Comparison of ENCODE assay signal across 9 mouse cellular contexts in the genomic region with DNA sequence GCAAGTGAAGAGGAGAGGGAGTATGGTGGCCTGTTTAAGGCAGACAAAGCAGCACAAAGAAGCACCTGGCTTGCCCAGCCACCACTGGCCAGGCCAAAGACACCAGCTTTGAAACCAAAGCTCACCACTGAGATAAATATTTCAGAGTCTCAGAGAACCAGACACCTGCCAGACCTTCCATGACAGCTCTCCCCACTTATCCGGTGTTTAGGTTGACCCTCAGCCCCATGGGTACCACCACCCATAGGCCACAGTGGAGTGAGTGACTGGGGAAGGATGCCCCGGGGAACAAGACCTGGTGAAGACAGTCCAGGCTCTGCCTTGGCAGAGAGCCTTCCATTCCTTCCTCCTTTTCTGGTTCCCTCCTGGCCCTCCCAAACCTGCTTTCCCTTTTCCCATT. TPM values are rescaled to one million over a fixed set of nuclear protein-coding genes. Genes with fewer than 3 reads are reported as not detected.
DNase-seq lines count a peak whose midpoint lies in the region; ATAC-seq and TF ChIP-seq lines count a peak whose summit lies in the region.
"Had no signal": no experiment of that assay in that cellular context is flagged by ENCODE, and none has a peak within 500 bp of the region (broad histone marks: within the 10 kb centered on the region; RNA-seq: fewer than 3 reads in every experiment).

No protein-coding gene starts in this region.

- H3K36me3 ChIP-seq in kidney, adult 2 months (ENCODE audit: control insufficient read depth, insufficient read depth, low read length), result no peaks in the 10 kb centered on the region
- H3K36me3 ChIP-seq in G1E (replicated peaks), result peaks cover 44% of the 10 kb centered on the region
- no peaks in the 10 kb centered on the region for H3K36me3 ChIP-seq in limb, embryonic 14.5 days (ENCODE audit: control insufficient read depth, insufficient read depth, low read length)
- H3K36me3 ChIP-seq in forebrain, postnatal 0 days (ENCODE audit: insufficient read depth), result no peaks in the 10 kb centered on the region

- no peak for DNase-seq in kidney, adult 2 months
- no peak for DNase-seq in kidney, adult 11 months
- DNase-seq in A20 (ENCODE audit: low read depth, low spot score) (peak; percentile 21), G1E (ENCODE audit: low spot score) (no peak)
- DNase-seq in limb, embryonic 14.5 days (ENCODE audit: low spot score), result no peak
- no peak for DNase-seq in thymus, postnatal 36 days
- DNase-seq in frontal cortex, postnatal 25 days (ENCODE audit: low spot score in 2 of 2), result no peak
- no peak for DNase-seq in forebrain, postnatal 0 days

- no peak for TF ChIP-seq CTCF in kidney, adult 2 months (conservative IDR thresholded peaks at IDR 0.05; ENCODE audit: insufficient read depth, insufficient read length, low read depth, low read length)
- TF ChIP-seq CTCF in G1E (IDR thresholded peaks at IDR 0.05; ENCODE audit: low read depth, low read length), result no peak
- no peak for TF ChIP-seq CTCF in forebrain, postnatal 0 days (IDR thresholded peaks at IDR 0.05; ENCODE audit: low read depth)

- WGBS in kidney, adult 2 months, result 66% methylated on average over 2 of the region's 2 CpGs
- WGBS in limb, embryonic 14.5 days, result 84% methylated on average over 2 of the region's 2 CpGs
- WGBS in forebrain, postnatal 0 days, result 81% methylated on average over 2 of the region's 2 CpGs

- H3K9me3 ChIP-seq in G1E (replicated peaks), result no peaks in the 10 kb centered on the region
- H3K9me3 ChIP-seq in limb, embryonic 14.5 days (ENCODE audit: control insufficient read depth, low read length), result no peaks in the 10 kb centered on the region
- H3K9me3 ChIP-seq in forebrain, postnatal 0 days (ENCODE audit: low read length), result no peaks in the 10 kb centered on the region

- no peak for TF ChIP-seq POLR2A in kidney, adult 2 months (IDR thresholded peaks at IDR 0.05; ENCODE audit: low read depth, low read length)
- TF ChIP-seq POLR2A in limb, embryonic 14.5 days (IDR thresholded peaks at IDR 0.05; ENCODE audit: borderline replicate concordance, extremely low read depth, insufficient read depth, insufficient read length), result no peak

- no peak overlapping the region for H3K9ac ChIP-seq in limb, embryonic 14.5 days (ENCODE audit: low read depth, low read length, severe bottlenecking)
- H3K9ac ChIP-seq in forebrain, postnatal 0 days, result no peak overlapping the region

- H3K27ac ChIP-seq in kidney, adult 2 months (ENCODE audit: insufficient read depth, low read depth, low read length), result 0 out of 2 replicates have a peak overlapping the region, but pooled peaks have one; percentile 33
- 0 out of 2 replicates have a peak overlapping the region, but pooled peaks have one; percentile 13 for H3K27ac ChIP-seq in limb, embryonic 14.5 days (replicated peaks; ENCODE audit: low read depth, low read length)
- H3K27ac ChIP-seq in forebrain, postnatal 0 days (ENCODE audit: low read depth, low read length), result no peak overlapping the region

- H3K4me3 ChIP-seq in kidney, adult 2 months (ENCODE audit: insufficient read depth, low read depth, low read length), result peak overlapping the region; percentile 98; the same call in 1 of the 2 replicates
- peak overlapping the region; percentile 44; the same call in 1 of the 2 replicates for H3K4me3 ChIP-seq in G1E (ENCODE audit: low read depth, low read length)
- peak overlapping the region; percentile 74 for H3K4me3 ChIP-seq in limb, embryonic 14.5 days (replicated peaks; ENCODE audit: low read length)
- no peak overlapping the region for H3K4me3 ChIP-seq in forebrain, postnatal 0 days (ENCODE audit: low read depth, low read length)

- H3K27me3 ChIP-seq in kidney, adult 2 months (replicated peaks; ENCODE audit: control insufficient read depth, insufficient read depth, low read length), result no peaks in the 10 kb centered on the region
- peaks cover 3% of the 10 kb centered on the region; the same call in 1 of the 2 replicates for H3K27me3 ChIP-seq in G1E (ENCODE audit: insufficient read depth, low read length)
- no peaks in the 10 kb centered on the region for H3K27me3 ChIP-seq in limb, embryonic 14.5 days (ENCODE audit: control insufficient read depth, insufficient read depth, low read length)
- H3K27me3 ChIP-seq in forebrain, postnatal 0 days (ENCODE audit: insufficient read depth, low read length), result peaks cover 5% of the 10 kb centered on the region; the same call in 1 of the 2 replicates

- H3K4me1 ChIP-seq in kidney, adult 2 months (ENCODE audit: control insufficient read depth, insufficient read depth, low read length), result peaks cover 17% of the 10 kb centered on the region
- peaks cover 51% of the 10 kb centered on the region for H3K4me1 ChIP-seq in G1E (ENCODE audit: insufficient read depth, low read depth, low read length)
- peaks cover 6% of the 10 kb centered on the region for H3K4me1 ChIP-seq in limb, embryonic 14.5 days (ENCODE audit: control insufficient read depth, insufficient read depth, low read length)
- H3K4me1 ChIP-seq in forebrain, postnatal 0 days (ENCODE audit: insufficient read depth), result peaks cover 4% of the 10 kb centered on the region; the same call in 1 of the 2 replicates

- ATAC-seq in G1E (ENCODE audit: extremely low read depth, insufficient number of reproducible peaks, low FRiP score, poor library complexity, severe bottlenecking), result no peak
- no peak for ATAC-seq in limb, embryonic 14.5 days (ENCODE audit: low FRiP score, low read depth)
- ATAC-seq in forebrain, postnatal 0 days, result no peak

- H3K4me2 ChIP-seq in limb, embryonic 14.5 days (replicated peaks; ENCODE audit: low read depth, low read length, severe bottlenecking), result peak overlapping the region; percentile 73
- H3K4me2 ChIP-seq in forebrain, postnatal 0 days (ENCODE audit: low read depth), result no peak overlapping the region

RNA-seq across cellular contexts. Expression of a gene that starts 2.6 kb away (rescaled TPM):
- polyA plus RNA-seq in kidney, adult 2 months (2012; rRNA removed), result 74.1 and 103 TPM in 2 replicates
- 18.7 and 19.8 TPM in 2 replicates for total RNA-seq in G1E (2014; fragmentation: Nextera tagmentation)
- 19.7 and 26.0 TPM in 2 replicates for total RNA-seq in G1E (2017)
- polyA plus RNA-seq in G1E (2012), result 110 and 115 TPM in 2 replicates
- polyA plus RNA-seq in limb, embryonic 14.5 days (2012; rRNA removed), result 48.0 and 102 TPM in 2 replicates
- polyA plus RNA-seq in limb, embryonic 14.5 days (2014; fragmentation: Nextera tagmentation; extraction: Ambion mirVana), result 37.7 and 41.7 TPM in 2 replicates
- total RNA-seq in forebrain, postnatal 0 days (2014; rRNA removed), result 5.8 and 7.9 TPM in 2 replicates
- polyA plus RNA-seq in forebrain, postnatal 0 days (2015; fragmentation: Nextera tagmentation; extraction: Ambion mirVana), result 6.1 and 7.9 TPM in 2 replicates

RNA-seq across cellular contexts. Expression of a gene that starts 18.1 kb away (rescaled TPM):
- polyA plus RNA-seq in kidney, adult 2 months (2012; rRNA removed), result 139 and 165 TPM in 2 replicates
- total RNA-seq in G1E (2014; fragmentation: Nextera tagmentation) (27.7 and 58.4 TPM in 2 replicates), G1E (2017) (30.5 and 37.9 TPM in 2 replicates)
- 186 and 219 TPM in 2 replicates for polyA plus RNA-seq in G1E (2012)
- polyA plus RNA-seq in limb, embryonic 14.5 days (2012; rRNA removed), result 63.9 and 70.7 TPM in 2 replicates
- 124 and 129 TPM in 2 replicates for polyA plus RNA-seq in limb, embryonic 14.5 days (2014; fragmentation: Nextera tagmentation; extraction: Ambion mirVana)
- total RNA-seq in forebrain, postnatal 0 days (2014; rRNA removed), result 57.5 and 64.5 TPM in 2 replicates
- 112 and 128 TPM in 2 replicates for polyA plus RNA-seq in forebrain, postnatal 0 days (2015; fragmentation: Nextera tagmentation; extraction: Ambion mirVana)

RNA-seq across cellular contexts. Expression of a gene that starts 18.3 kb away (rescaled TPM):
- polyA plus RNA-seq in kidney, adult 2 months (2012; rRNA removed), result 212 and 217 TPM in 2 replicates
- 54.8 and 63.5 TPM in 2 replicates for total RNA-seq in G1E (2014; fragmentation: Nextera tagmentation)
- 127 and 129 TPM in 2 replicates for total RNA-seq in G1E (2017)
- 250 and 265 TPM in 2 replicates for polyA plus RNA-seq in G1E (2012)
- 174 and 181 TPM in 2 replicates for polyA plus RNA-seq in limb, embryonic 14.5 days (2012; rRNA removed)
- polyA plus RNA-seq in limb, embryonic 14.5 days (2014; fragmentation: Nextera tagmentation; extraction: Ambion mirVana), result 228 and 238 TPM in 2 replicates
- 160 and 179 TPM in 2 replicates for total RNA-seq in forebrain, postnatal 0 days (2014; rRNA removed)
- 211 and 215 TPM in 2 replicates for polyA plus RNA-seq in forebrain, postnatal 0 days (2015; fragmentation: Nextera tagmentation; extraction: Ambion mirVana)

RNA-seq across cellular contexts. Expression of a gene that starts 24.5 kb away (rescaled TPM):
- 0.20 and 0.48 TPM in 2 replicates for polyA plus RNA-seq in kidney, adult 2 months (2012; rRNA removed)
- total RNA-seq in G1E (2014; fragmentation: Nextera tagmentation) (not detected in 2 replicates), G1E (2017) (0.11 TPM in 1 of 2 replicates, not detected in the other)
- not detected in 2 replicates for polyA plus RNA-seq in G1E (2012)
- polyA plus RNA-seq in limb, embryonic 14.5 days (2012; rRNA removed), result not detected in 2 replicates
- 0.25 and 0.34 TPM in 2 replicates for polyA plus RNA-seq in limb, embryonic 14.5 days (2014; fragmentation: Nextera tagmentation; extraction: Ambion mirVana)
- total RNA-seq in forebrain, postnatal 0 days (2014; rRNA removed), result not detected in 2 replicates
- 0.21 TPM in 1 of 2 replicates, not detected in the other for polyA plus RNA-seq in forebrain, postnatal 0 days (2015; fragmentation: Nextera tagmentation; extraction: Ambion mirVana)
- total RNA-seq: layer of hippocampus, postnatal 14 days had no signal

RNA-seq across cellular contexts. Expression of a gene that starts 59.1 kb away (rescaled TPM):
- 0.33 and 0.43 TPM in 2 replicates for polyA plus RNA-seq in kidney, adult 2 months (2012; rRNA removed)
- total RNA-seq in G1E (2014; fragmentation: Nextera tagmentation), result not detected in 2 replicates
- total RNA-seq in G1E (2017), result 0.27 TPM in 1 of 2 replicates, not detected in the other
- not detected in 2 replicates for polyA plus RNA-seq in G1E (2012)
- 3.8 and 4.2 TPM in 2 replicates for polyA plus RNA-seq in limb, embryonic 14.5 days (2012; rRNA removed)
- 0.73 and 1.8 TPM in 2 replicates for polyA plus RNA-seq in limb, embryonic 14.5 days (2014; fragmentation: Nextera tagmentation; extraction: Ambion mirVana)
- total RNA-seq in forebrain, postnatal 0 days (2014; rRNA removed), result 2.1 and 2.7 TPM in 2 replicates
- polyA plus RNA-seq in forebrain, postnatal 0 days (2015; fragmentation: Nextera tagmentation; extraction: Ambion mirVana), result 0.63 and 1.6 TPM in 2 replicates
